Mouse (Mus musculus): Measurements from ENCODE around the gene Cachd1.

Gene Cachd1

GRCm38 (mm10) chr4:100865423-100865822, 88.9 kb downstream of the Cachd1 start:
- DNase-seq (ENCODE audit: extremely low spot score, low spot score), result no peak

DNA sequence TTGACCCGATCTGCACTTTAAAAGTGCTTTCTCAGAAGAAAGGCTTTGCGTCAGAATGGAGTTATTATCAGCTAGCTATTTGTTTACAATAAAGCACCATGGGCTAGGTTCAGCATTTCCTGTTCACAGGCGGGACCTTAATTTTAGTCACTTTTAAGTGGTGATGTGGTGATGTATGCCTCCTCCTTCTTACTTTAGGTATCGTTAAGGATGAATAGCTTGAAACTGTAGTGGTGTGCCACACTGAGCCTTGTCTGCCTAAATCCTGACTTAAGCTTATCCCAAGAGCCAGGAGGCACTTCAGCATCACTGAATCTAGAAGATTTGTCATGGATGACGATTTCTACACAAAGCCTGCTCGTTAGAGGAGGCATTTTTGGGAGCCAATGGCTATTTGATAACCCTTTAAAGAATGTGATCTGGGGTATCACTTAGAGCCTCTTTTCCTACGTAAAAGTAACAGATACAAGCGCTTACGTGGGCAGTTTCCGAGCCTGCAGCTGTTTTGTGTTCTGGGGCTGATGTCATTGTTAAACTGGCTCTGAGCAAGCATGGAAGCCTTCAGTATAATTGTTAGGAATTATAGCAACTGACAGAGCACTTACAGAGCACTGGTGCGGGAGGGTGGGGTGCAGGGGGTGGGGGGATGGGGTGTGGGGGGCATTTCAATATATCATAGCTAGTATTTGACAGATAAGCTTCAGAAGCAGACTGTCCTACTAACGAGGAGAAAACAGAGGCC, 89.7 kb downstream of the Cachd1 start:
- DNase-seq (ENCODE audit: extremely low spot score, low spot score), result no peak

- no peak for DNase-seq (ENCODE audit: extremely low spot score, low spot score)
Measured at GRCm38 (mm10) chr4:100877351-100877750, 100.9 kb downstream of the Cachd1 start.

DNA sequence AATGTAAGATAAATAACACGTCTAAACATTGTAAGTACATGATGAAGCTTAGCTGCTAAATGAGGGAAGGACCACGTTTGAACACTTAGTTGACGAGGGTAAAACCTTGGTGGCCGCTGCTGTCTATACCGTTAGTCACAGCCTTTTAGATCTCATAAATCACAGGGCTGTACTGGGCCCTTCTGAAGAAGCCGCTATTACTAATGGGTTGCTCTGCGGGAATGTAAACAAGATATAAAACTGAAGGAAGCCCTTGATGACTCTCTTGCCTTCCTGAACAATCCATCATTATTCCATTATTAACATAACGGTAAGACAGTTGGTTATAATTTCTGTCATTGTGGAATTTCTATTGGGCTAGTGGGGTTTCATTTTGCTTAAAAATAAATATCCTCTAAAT, 102.9 kb downstream of the Cachd1 start:
- DNase-seq (ENCODE audit: extremely low spot score, low spot score), result no peak

DNA sequence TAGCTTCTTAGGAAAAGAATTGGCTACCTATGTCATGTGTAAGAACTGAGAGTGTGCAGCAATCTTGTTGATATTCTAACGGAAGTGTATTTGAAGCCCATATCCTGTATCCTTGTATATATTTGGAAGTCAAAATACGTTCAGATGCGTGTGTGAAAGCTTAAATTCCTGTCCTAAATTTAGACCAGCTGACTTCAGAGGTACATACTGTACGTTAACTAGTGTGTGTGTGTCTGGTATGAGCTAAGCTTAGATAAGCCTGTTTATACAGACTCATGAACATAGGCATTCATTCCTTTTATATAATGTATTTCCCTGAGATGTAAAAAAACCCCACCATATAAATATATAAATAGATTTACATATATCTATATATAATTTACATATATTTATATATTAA, 103.6 kb downstream of the Cachd1 start:
- no peak for DNase-seq (ENCODE audit: extremely low spot score, low spot score)

- DNase-seq (ENCODE audit: extremely low spot score, low spot score), result peak; percentile 83
Measured at GRCm38 (mm10) chr4:100885793-100886742, 109.6 kb downstream of the Cachd1 start.

DNA sequence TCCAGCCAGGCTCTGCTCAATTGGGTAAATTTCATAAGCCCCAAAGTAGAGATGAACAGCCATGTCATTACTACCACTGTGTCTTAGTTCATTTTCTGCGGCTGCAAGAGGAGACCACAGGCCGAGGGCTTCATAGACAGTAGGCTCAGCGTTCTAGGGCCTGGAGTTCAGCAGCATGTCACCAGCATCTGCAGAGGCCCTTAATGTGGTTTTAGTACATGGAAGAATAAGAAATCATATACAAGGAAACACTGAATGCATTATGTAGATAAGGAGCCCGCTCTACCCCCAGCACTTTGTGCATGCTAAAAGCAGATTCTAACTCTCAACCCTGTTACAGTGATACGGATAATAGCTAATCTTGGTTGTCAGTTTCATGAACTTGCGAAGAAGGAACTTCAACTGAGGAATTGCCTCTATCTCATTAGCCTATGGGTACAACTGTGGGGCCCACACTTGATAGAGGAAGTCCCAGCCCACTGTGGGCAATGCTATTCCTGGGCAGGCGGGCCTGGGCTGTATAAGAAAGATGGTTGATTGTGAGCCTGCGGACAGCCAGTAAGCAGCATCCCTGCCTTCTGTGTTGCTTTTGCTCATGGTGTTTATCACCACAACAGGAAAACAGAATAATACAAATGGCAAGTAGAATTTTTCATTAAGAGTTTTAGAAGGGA, 110.4 kb downstream of the Cachd1 start:
- no peak for DNase-seq (ENCODE audit: extremely low spot score, low spot score)

GRCm38 (mm10) chr4:100890106-100890970, 113.9 kb downstream of the Cachd1 start:
- DNase-seq (ENCODE audit: extremely low spot score, low spot score), result peak; percentile 38

- DNase-seq (ENCODE audit: extremely low spot score, low spot score), result no peak
Measured at GRCm38 (mm10) chr4:100893739-100894138, 117.3 kb downstream of the Cachd1 start.

DNA sequence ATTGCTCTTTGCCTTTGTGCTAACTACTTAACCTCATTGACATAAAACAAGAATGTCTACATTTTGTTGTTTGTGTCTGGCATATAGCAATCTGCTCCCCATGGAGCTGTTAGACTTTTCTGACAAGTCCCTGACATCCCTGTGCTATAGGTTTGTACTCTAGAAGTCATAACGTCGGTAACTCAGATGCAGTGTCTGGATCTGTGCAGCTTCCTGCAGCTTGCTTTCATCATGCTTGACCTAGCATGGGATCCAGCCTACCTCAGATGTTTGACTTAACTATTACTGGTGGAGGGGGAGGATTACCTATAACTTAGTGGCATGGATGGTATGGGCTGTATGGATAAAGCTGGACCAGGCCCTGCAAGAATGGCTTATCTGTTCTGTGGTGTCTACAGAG, 117.7 kb downstream of the Cachd1 start:
- DNase-seq (ENCODE audit: extremely low spot score, low spot score), result no peak

DNA sequence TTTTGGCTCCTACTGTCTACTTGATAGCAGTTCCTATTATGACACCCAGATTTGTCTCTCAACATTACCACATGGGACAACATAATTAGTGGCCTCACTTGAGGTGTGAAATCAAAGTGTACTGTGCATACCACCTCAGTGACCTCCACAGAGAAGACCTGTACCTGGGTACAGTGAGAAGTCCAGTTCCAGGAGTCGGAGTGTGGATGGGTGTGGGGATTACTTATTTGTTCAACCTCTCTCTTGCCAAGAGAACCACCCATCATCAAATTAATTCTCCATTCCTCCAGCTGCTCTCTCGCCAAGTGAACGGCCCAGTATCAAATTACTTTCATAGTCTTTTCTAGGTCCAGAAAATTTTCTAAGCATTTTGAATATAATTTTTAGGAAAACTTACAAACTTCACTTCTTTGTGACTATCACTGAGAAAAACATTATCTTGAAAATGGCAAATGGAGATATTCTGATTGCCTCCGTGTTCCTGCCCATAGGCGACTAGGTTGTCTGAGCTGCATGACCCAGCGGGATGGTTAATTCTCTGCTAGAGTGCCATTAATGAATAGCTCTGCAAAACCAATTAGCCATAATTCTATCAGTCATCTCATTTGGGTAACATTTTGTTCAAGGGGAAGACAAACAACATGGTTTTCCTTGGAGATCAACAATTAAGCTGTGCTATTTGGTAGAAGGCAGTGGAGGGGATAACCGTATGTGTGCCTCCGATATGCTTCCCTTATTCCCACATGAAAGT, 120.0 kb downstream of the Cachd1 start:
- DNase-seq (ENCODE audit: extremely low spot score, low spot score), result no peak

GRCm38 (mm10) chr4:100897943-100898342, 121.5 kb downstream of the Cachd1 start:
- no peak for DNase-seq (ENCODE audit: extremely low spot score, low spot score)

- DNase-seq (ENCODE audit: extremely low spot score, low spot score), result no peak
Measured at GRCm38 (mm10) chr4:100909694-100910340, 133.3 kb downstream of the Cachd1 start.

DNA sequence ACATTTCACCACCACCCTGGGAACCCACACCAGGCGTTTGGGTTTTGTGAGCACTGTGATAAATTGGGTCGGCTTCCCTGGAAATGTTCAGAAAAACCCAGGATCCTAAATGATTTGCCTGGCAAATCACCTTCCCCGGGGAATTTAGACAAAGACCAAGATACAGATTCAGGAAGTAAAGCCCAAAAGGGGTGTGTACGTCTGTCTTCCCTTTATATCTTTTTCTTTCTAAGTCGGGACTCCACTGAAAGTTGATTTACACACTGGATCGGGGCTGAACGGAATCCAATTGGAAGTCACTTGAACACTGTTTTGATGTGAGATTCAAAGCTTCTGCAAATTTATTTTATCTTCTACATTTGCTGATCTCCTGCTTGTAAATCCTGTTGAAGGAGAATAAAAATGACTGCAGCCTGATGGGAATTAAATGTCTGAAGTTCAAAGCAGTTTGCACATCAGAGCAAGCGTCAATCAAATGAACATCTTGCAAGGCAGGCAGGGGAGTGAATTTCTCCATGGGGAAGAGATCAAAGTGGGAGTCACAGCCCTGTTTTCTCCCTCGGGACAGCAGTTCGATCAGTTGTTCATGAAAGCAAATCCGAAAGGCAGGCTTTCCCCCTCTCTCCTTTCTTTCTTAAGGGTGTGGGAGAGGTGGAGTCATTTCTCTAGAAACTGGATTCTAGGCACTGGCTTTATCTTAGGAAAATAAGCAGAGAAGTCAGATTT, 134.3 kb downstream of the Cachd1 start:
- no peak for DNase-seq (ENCODE audit: extremely low spot score, low spot score)

- DNase-seq (ENCODE audit: extremely low spot score, low spot score), result no peak
Measured at GRCm38 (mm10) chr4:100911658-100912057, 135.2 kb downstream of the Cachd1 start.

GRCm38 (mm10) chr4:100913666-100914065, 137.2 kb downstream of the Cachd1 start:
- DNase-seq (ENCODE audit: extremely low spot score, low spot score), result no peak

GRCm38 (mm10) chr4:100914532-100914931, 138.1 kb downstream of the Cachd1 start:
- no peak for DNase-seq (ENCODE audit: extremely low spot score, low spot score)

DNA sequence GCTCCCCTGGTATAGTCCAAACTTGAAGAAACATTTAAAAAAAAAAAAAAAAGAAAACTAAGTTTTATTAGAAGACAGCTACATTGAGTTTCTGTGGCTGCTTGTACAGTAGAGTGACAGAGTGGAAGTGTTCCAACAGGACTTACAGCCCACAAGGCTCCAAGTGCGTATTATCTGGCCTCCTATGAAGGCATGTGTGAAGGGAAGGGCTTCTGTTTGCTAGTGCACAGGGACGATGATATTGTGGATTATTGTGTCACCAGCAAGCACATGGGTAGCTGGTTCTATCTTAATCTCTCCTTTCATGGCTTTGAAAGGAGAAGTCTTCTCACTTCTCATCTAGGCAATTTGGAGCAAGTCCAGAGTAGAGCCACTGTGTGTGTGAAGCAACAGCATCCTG, 138.6 kb downstream of the Cachd1 start:
- DNase-seq (ENCODE audit: extremely low spot score, low spot score), result no peak

- no peak for DNase-seq (ENCODE audit: extremely low spot score, low spot score)
Measured at GRCm38 (mm10) chr4:100917511-100917910, 141.0 kb downstream of the Cachd1 start.
